Mouse (Mus musculus) telencephalon, adult 2 months (tissue): ENCODE data around the gene Spaca6.
A peak's percentile ranks its signal among the peaks of the same experiment; 100 is the strongest.

ENCODE experiments used
- DNase-seq: peaks from one replicate; pipeline ENCODE4 v3.0.0-alpha.2; 2011; ENCODE audit warnings: low read depth, low spot score

Spaca6 gene

GRCm38 (mm10) chr17:17826751-17827657 is at the start of gene Spaca6:
Gene Spaca6 (plus strand): TSS chr17:17827158.
- peak; percentile 87 for DNase-seq

DNA sequence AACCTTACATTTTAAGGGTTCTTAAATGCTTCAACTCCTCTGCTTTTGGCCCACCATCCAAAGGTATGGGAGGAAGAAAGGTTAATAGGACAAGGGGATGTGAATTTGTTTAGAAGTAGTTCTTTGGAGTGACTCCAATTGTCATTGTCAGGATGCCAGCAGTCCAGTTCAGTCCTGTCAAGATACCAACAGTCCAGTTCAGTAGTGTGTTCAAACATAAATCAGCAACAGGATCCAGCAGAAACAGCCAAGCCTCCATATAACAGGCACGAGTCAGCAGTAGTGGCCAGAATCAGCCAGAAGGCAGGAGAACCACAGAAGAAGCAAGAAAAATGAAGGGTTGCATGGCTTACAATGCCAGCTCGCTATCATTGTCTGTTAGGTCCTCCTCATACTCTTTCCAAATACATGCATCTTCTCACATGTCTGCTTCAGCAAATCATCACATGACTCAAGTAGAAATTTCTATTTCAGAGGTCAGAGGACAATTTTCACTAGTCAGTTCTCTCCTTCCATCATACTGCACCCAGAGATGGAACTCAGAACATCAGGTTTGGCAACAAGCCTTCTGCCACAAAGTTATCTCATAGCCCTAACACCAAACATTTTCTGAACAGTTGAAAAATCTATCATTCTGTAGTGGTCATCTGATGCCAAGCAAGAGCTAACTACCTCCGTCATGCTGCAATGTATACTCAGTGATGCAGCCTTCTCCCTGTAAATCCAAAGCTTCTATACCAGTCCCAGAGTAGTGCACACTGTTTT is 35.9 kb upstream of the Spaca6 start:
- no peak for DNase-seq

GRCm38 (mm10) chr17:17792578-17792977 is 34.4 kb upstream of the Spaca6 start:
- DNase-seq, result peak; percentile 35

DNA sequence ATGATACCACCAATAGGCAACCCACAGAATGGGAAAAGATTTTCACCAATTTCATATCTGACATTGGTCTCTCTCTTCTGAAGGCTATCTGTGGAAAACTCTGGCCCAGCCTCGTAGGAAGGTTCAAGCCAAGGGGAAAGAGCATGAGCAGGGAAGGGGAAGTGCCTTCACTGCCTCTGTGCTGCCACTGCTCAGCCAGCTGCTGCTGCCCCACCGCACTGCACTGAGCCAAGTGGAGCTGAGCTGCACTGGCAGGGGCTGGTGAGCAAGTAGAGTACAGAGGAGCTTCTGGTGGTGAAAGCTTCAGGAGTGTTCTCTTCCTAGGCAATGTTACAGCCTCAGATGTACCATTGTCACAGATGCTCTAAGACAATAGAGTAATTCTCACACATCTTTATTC is 31.4 kb upstream of the Spaca6 start:
- DNase-seq, result no peak

GRCm38 (mm10) chr17:17823612-17824336 is 3.2 kb upstream of the Spaca6 start:
- no peak for DNase-seq

DNA sequence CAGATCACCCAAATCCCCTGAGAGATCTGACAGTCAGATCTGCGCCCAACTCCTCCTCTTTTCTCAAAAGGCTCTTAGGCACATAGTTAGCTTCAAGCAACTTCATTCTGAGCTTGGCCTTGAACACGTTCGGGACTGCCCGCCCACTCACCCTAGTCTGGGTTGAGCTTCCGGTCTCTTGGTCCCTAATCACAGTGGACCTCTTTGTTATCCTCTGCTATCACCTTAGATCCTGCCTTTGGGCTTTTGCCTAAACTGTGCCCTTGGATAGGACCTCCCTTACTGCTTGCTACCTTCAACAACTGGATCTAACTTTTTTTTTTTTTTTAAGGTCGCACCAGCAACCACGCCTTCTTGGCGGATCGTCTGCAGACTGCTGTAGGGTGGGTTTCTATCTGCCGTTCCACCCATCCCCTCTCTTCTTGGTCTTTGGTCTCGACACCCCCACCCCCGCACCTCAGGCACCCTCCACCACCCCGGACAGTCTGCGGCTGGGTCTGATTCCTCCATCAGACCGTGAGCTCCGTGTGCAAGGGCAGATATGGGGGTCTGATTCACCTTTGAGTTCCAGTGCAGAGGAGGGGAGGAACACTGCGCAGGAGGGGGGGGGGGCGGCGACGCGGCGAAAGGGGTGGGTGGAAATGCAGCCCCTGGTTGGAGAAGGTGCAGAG is 902 bp upstream of the Spaca6 start:
- DNase-seq, result no peak

- DNase-seq, result no peak
Observed at GRCm38 (mm10) chr17:17827658-17828190, 766 bp downstream of the Spaca6 start.

DNA sequence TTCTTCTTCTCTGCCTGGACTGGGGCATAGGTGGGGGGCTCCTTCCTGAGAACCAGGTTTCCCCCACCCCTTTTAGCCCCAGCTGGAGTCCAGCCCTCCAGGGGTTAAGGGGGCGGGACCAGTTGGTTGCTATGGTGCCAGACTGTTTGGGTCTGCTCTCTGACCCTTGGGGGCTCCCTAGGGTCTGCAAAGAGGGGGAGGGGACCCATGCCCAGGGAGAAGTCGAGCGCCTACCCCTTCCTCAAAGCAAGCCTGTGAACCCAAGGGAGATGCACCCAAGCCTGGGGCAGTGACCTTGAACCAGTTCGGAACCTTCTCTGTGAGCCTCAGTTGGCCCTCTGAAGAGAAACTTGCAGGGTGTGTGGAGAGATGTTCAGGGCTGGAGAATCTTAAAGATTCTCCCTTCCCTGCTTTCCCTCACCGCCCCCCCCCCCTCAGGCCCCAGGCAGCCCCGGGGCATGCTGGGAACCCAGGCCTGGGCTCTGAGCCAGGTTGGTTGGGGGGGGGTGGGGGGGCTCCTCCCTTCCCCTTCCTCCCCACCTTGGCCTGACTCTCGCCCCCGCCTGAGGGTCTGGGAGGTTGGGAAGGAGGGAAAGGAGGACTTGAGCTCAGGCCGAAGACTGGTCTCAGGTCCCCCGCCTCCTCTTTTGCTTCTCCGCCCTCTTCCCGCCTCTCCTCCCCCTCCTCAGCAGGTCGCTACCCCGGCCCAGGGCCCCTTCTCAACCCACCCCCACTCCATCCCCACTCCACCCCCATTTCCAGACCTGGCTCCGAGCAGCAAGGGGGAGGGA is 1.4 kb downstream of the Spaca6 start:
- no peak for DNase-seq

- no peak for DNase-seq
Observed at GRCm38 (mm10) chr17:17829052-17829785, 2.3 kb downstream of the Spaca6 start.

GRCm38 (mm10) chr17:17829816-17830535 is 3.0 kb downstream of the Spaca6 start:
- DNase-seq, result no peak

DNA sequence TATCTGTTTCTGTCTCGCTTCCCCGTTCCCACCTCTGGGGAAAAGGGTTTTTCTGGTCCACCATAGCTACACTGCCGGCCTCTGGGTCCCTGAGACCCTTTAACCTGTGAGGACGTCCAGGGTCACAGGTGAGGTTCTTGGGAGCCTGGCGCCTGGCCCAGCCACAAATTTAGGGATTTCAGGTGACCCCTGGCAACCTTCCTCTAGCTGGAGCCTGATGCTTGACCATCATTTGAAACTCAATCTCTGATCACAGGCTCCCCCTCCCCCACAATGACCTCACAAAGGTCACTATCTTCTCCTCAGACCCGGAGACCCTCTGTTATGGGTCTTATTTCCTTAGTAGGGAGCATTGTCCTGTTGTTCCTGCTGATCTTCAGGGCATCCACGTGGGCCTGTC is 3.8 kb downstream of the Spaca6 start:
- DNase-seq, result no peak

- DNase-seq, result no peak
Observed at GRCm38 (mm10) chr17:17834896-17835295, 7.9 kb downstream of the Spaca6 start.

- DNase-seq, result no peak
Observed at GRCm38 (mm10) chr17:17836101-17836500, 9.1 kb downstream of the Spaca6 start.

GRCm38 (mm10) chr17:17837426-17837825 is 10.5 kb downstream of the Spaca6 start:
- DNase-seq, result no peak

DNA sequence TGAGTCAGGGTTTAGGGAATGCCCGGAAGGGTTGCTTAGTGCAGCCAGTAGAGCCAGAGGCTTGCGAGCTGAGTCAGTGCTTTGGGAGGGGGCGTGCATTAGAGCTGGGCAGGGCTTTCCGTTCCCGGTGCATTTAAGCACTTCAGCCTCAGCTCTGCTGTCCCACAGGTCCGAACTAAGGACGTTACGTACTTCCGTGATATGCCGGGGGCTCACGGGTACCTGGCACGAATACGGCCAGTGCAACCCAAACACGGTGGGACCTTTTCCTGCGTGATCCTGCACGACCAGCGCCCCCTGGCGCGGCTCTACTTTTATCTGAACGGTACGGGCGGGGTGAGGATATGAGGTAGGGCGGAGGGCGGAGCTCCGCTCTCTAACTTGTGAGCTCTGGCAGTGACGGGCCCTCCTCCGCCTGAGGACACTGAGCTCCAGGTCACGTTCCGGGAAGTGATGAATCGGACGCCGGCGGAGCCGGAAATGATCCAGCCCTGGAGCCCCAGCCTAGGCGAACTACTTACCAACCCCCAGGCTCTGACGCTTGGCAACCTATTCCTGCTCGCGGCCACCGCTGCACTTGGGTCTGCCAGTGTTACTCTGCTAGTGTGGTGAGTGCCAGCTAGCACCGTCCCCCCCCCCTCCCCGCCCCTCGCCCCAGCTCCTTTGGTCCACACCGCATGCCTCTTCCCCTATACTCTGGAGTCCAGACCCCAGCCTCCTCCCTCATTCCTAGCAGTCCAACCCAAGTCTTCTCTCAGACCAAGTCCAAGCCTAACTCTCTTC is 11.2 kb downstream of the Spaca6 start:
- peak; percentile 95 for DNase-seq

DNA sequence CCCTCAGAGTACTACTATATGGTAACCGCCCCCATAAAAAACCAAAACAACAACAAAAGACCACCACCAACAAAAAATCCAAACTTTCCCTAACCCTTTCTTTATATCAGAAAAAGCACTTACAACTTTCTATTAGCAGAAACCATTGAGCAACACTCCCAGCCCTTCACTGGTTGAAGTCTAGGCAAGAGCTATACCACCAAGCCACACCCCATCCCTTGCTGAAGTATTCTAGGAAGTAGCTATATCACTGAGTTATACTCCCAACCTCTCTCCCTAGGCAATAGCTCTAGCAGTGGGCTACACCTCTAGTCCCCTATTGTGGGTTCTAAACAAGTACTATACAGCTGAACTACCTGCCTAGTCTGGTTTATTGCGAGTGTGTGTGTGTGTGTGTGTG is 12.3 kb downstream of the Spaca6 start:
- no peak for DNase-seq

DNA sequence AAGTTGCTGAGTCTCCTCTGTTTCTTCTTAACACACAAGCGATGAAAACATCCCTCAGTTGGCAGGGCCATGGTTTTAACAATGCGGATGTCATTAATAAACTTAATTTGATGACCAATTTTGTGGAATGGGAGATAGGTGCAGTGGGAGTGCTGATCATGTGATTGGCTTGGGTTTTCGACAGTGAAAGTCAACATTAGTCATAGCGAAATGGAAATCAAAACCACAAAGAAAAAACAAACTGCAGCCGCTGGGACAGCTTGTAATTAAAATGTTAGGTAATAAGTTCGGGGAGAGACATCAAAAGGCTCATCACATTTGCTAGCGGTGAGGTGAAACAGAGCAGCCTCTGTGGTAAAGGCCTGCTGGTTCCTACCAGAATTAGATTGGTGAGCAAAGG is 13.8 kb downstream of the Spaca6 start:
- DNase-seq, result no peak

DNA sequence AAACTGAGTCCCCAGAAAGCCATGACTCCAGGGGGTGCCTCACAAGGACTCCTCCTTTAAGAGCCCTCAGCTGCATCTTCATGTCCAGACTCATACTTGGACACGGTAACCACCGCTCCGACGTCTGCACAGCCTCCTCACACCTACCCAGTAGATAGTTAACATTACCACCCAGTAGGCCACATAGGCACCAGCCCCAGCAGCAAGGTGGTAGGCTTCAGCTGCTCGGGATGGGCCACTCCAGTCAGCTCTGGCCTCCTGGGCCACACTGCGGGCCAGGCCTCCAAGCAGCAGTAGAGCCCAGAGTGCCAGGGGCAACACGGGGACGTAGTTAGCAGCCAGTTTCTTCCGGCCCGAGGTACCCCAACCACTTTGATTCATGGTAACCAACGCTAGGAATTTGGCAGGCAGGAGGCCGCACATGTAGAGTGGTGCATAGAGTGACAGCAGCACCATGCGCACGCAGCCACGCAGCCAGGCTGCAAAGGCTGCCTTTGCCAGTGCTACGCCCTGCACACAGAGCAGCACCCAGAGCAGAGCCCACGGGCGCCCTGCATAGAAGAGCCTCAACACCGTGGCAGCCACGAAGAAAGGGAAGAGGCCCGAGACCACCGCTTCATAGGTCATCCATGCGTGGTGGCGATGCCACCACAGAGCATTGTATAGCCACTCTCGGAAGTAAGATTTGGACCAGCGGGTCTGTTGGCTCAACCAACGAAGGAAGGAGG is 16.7 kb downstream of the Spaca6 start:
- DNase-seq, result no peak
